Mouse (Mus musculus): ENCODE measurements around the gene Anp32a. TPM values are rescaled to one million over a fixed set of nuclear protein-coding genes. Genes with fewer than 3 reads are reported as not detected.
A peak's percentile ranks its signal among the peaks of the same experiment; 100 is the strongest.

Gene Anp32a
- total and polyA plus RNA-seq, 3 experiments: 182 to 516 (median 362) TPM

- TF ChIP-seq JUND (IDR thresholded peaks at IDR 0.05; ENCODE audit: low read depth, low read length) (no peak), EP300 (IDR thresholded peaks at IDR 0.05; ENCODE audit: low read depth in 1 of 2, low read length in 2 of 2) (no peak; a peak in 1 of 4 replicates), USF2 (IDR thresholded peaks at IDR 0.05; ENCODE audit: borderline replicate concordance in 1 of 2, insufficient read depth in 1 of 2, low read depth in 1 of 2, low read length in 2 of 2) (no peak), HCFC1 (IDR thresholded peaks at IDR 0.05; ENCODE audit: low read depth, low read length) (no peak), E2F4 (IDR thresholded peaks at IDR 0.05; ENCODE audit: borderline replicate concordance, low read depth, low read length) (no peak), MYC (IDR thresholded peaks at IDR 0.05; ENCODE audit: low read depth, low read length) (peak; percentile 60; the same call in 1 of the 2 replicates)
These were observed 48.6 kb downstream of the Anp32a start (continued) for GRCm38 (mm10) chr9:62389735-62390134.

- DNase-seq (ENCODE audit: low read depth, low spot score): no peak
- Histone ChIP-seq H3K36me3 (ENCODE audit: control insufficient read depth in 1 of 2, insufficient read depth in 2 of 2, low read length in 2 of 2) (peaks cover 0 to 4% of the 10 kb centered on the region in 2 experiments; a peak in 1 of 4 replicates), H3K4me3 (ENCODE audit: control insufficient read depth in 1 of 2, insufficient read depth in 1 of 2, low read depth in 2 of 2, low read length in 2 of 2) (no peak overlapping the region), H3K27ac (ENCODE audit: control insufficient read depth, low read depth, low read length) (no peak overlapping the region), H3K9ac (ENCODE audit: control insufficient read depth, low read depth, low read length, poor library complexity, severe bottlenecking) (no peak overlapping the region), H3K27me3 (ENCODE audit: control insufficient read depth in 1 of 2, insufficient read depth in 2 of 2, low read length in 2 of 2) (no peaks in the 10 kb centered on the region), H3K4me1 (ENCODE audit: control insufficient read depth in 1 of 2, insufficient read depth in 2 of 2, low read length in 2 of 2) (peaks cover 3 to 8% of the 10 kb centered on the region in 2 experiments), H3K79me2 (ENCODE audit: control insufficient read depth, insufficient read depth, low read length, poor library complexity) (no peaks in the 10 kb centered on the region), H3K9me3 (replicated peaks; ENCODE audit: insufficient read depth, low read length) (no peaks in the 10 kb centered on the region)
- TF ChIP-seq CTCF (IDR thresholded peaks at IDR 0.05 in 2 of 3, conservative IDR thresholded peaks at IDR 0.05 in 1 of 3; ENCODE audit: control insufficient read depth in 1 of 3, insufficient read depth in 1 of 3, low read depth in 2 of 3, low read length in 3 of 3, poor library complexity in 1 of 3, severe bottlenecking in 1 of 3) (no peak), ELF1 (IDR thresholded peaks at IDR 0.05; ENCODE audit: low read depth, low read length) (no peak), NRF1 (IDR thresholded peaks at IDR 0.05; ENCODE audit: insufficient read depth, low read depth, low read length, poor library complexity, severe bottlenecking) (no peak), POLR2A (IDR thresholded peaks at IDR 0.05; ENCODE audit: control insufficient read depth in 1 of 2, insufficient read depth in 1 of 2, low read depth in 1 of 2, low read length in 2 of 2, poor library complexity in 1 of 2) (no peak), ZKSCAN1 (IDR thresholded peaks at IDR 0.05; ENCODE audit: low read depth, low read length) (no peak), ZMIZ1 (IDR thresholded peaks at IDR 0.05; ENCODE audit: low read depth, low read length) (no peak), MEF2A (IDR thresholded peaks at IDR 0.05; ENCODE audit: extremely low read depth, insufficient replicate concordance, low read depth, low read length, poor library complexity, severe bottlenecking) (no peak), MYC (IDR thresholded peaks at IDR 0.05; ENCODE audit: low read depth, low read length) (no peak), ZC3H11A (IDR thresholded peaks at IDR 0.05; ENCODE audit: low read depth, low read length) (no peak), MAZ (IDR thresholded peaks at IDR 0.05; ENCODE audit: low read depth, low read length) (no peak), BHLHE40 (IDR thresholded peaks at IDR 0.05; ENCODE audit: borderline replicate concordance, low read depth, low read length) (no peak), GABPA (IDR thresholded peaks at IDR 0.05; ENCODE audit: low read depth, low read length) (no peak), POLR2AphosphoS5 (IDR thresholded peaks at IDR 0.05; ENCODE audit: borderline replicate concordance, low read depth, low read length) (no peak)
These were observed 52.4 kb downstream of the Anp32a start for GRCm38 (mm10) chr9:62393531-62393930.

Measured in MEL (cell line).